Mouse (Mus musculus) stomach, embryonic 14.5 days (tissue): ENCODE data around the gene Sel1l. TPM values are rescaled to one million over a fixed set of nuclear protein-coding genes. Genes with fewer than 3 reads are reported as not detected.

Experiments
- ATAC-seq: fragments of 200-750 bp; cut with Nextera tagmentation; 2 replicates; pipeline ENCODE4 v1.8.0; 2017; ENCODE audit warnings: low read depth, moderate TSS enrichment; ENCODE audit not compliant: insufficient number of reproducible peaks, insufficient read depth, low FRiP score
- H3K27ac ChIP-seq: fragments of 300-500 bp; sonication (generic); 2 replicates; pipeline ENCODE4 v1.5.1; 2014; ENCODE audit warnings: mild to moderate bottlenecking, low read length, moderate library complexity, mixed read lengths
- H3K27me3 ChIP-seq: fragments of 300-500 bp; sonication (generic); 2 replicates; pipeline ENCODE4 v1.6.1; 2014; ENCODE audit warnings: low read length, control low read depth, mixed read lengths; ENCODE audit not compliant: control insufficient read depth, insufficient read depth
- H3K36me3 ChIP-seq: fragments of 300-500 bp; sonication (generic); 2 replicates; pipeline ENCODE4 v1.6.1; 2014; ENCODE audit warnings: mild to moderate bottlenecking, control low read depth, low read length, moderate library complexity, mixed read lengths; ENCODE audit not compliant: control insufficient read depth, insufficient read depth
- H3K4me1 ChIP-seq: fragments of 300-500 bp; sonication (generic); 2 replicates; pipeline ENCODE4 v1.6.1; 2014; ENCODE audit warnings: low read length, control low read depth, mixed read lengths; ENCODE audit not compliant: control insufficient read depth, insufficient read depth
- H3K4me2 ChIP-seq: fragments of 300-500 bp; sonication (generic); replicated peaks from 2 replicates; pipeline ENCODE4 v1.6.1; 2014; ENCODE audit warnings: low read depth, low read length, control low read depth
- H3K4me3 ChIP-seq: fragments of 300-500 bp; sonication (generic); 2 replicates; pipeline ENCODE4 v1.5.1; 2014; ENCODE audit warnings: low read depth, low read length, control low read depth
- H3K9ac ChIP-seq: fragments of 300-500 bp; sonication (generic); replicated peaks from 2 replicates; pipeline ENCODE4 v1.6.1; 2014; ENCODE audit warnings: low read depth, mild to moderate bottlenecking, control low read depth, low read length, moderate library complexity, mixed read lengths
- H3K9me3 ChIP-seq: fragments of 300-500 bp; sonication (generic); 2 replicates; pipeline ENCODE4 v1.6.1; 2016; ENCODE audit warnings: low read depth, low read length, control low read depth; ENCODE audit not compliant: control insufficient read depth
- WGBS: fragments of 180-500 bp; shearing (Covaris S2); extraction: QIAGEN DNeasy Blood & Tissue Kit; methylation state at CpG from one replicate; pipeline ENCODE4 v1.1.7; 2014; 5-methylcytosine and 5-hydroxymethylcytosine counted together
- polyA plus RNA-seq: library from polyadenylated mRNA; unstranded; fragments of >200 nt; fragmentation: Nextera tagmentation; extraction: Ambion mirVana; gene quantifications from 2 replicates; pipeline ENCODE4 v1.2.1, GENCODE M21; 2014

Gene Sel1l
- polyA plus RNA-seq, 1 experiment from 2014 or later = 94.0 TPM

DNA sequence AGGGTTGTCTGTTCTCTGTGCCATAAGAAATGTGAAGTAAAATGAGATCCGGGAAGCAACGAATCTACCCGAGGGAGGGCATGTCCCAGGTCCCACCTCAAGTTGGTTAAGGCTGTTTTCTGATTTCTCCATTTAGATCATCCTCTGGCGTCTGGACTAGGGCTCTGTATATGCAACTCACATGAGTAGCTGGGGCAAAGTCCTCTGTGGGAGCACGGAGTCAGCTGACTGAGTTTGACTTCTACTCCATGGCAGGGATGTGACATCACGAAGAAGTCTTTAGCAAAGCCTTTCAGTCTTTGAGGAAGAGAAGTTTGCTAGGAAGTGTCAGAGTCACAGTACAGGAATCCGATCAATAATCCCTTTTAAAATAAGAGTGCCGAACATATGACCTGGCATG lies 40.0 kb downstream of the Sel1l start:
- WGBS = 94% methylated on average over 8 of the region's 8 CpGs
- Histone ChIP-seq H3K4me2 (no peak overlapping the region), H3K9ac (no peak overlapping the region), H3K27ac (no peak overlapping the region), H3K4me3 (no peak overlapping the region), H3K9me3 (no peaks in the 10 kb centered on the region), H3K27me3 (no peaks in the 10 kb centered on the region), H3K4me1 (no peaks in the 10 kb centered on the region), H3K36me3 (peaks cover 53% of the 10 kb centered on the region)
- ATAC-seq = no peak

DNA sequence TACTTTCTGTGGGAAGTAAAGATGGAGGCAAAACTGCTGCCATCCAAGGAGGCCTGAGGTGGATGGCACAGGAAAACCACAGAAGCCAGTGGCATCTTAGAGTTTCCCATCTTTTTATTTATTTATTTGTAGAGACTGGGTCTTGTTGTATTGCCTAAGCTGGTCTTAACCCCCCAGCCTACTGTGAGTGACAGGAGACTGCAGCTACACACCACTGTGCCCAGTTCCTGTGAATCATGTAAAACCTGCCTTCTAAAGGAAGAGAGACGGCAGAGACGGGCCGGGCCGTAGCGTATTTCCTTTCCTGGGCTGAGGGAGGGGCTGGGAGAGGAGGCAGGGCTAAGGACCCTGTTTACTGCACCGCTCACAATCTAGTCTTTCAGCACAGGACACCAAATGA lies 41.2 kb downstream of the Sel1l start:
- no peak for ATAC-seq
- Histone ChIP-seq H3K27me3 (no peaks in the 10 kb centered on the region), H3K4me2 (no peak overlapping the region), H3K4me1 (no peaks in the 10 kb centered on the region), H3K9me3 (no peaks in the 10 kb centered on the region), H3K27ac (no peak overlapping the region), H3K4me3 (no peak overlapping the region), H3K9ac (no peak overlapping the region), H3K36me3 (peaks cover 42% of the 10 kb centered on the region)
- WGBS = 81% methylated on average over 6 of the region's 6 CpGs

DNA sequence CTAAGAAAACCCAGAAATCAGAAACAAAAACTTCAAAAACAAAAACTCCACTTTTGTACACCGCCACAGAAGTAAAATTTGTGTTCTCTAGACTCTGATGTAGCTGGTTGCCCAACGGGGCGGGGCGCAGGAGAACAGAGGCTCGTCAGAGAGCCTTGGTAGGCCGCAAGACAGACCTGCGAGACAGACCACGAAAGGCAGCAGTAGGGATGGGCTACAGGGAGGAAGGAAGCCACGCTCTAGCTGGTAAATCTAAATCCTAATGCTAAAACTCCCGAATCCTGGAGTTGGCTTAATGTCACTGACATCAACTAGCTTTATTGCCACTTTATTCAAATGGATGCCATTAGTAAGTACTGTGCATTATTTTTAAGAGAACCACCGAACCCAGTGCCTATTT lies 41.9 kb downstream of the Sel1l start:
- Histone ChIP-seq H3K9me3 (no peaks in the 10 kb centered on the region), H3K27me3 (no peaks in the 10 kb centered on the region), H3K4me1 (no peaks in the 10 kb centered on the region), H3K27ac (no peak overlapping the region), H3K4me2 (no peak overlapping the region), H3K9ac (no peak overlapping the region), H3K36me3 (peaks cover 36% of the 10 kb centered on the region), H3K4me3 (no peak overlapping the region)
- no peak for ATAC-seq
- 89% methylated on average over 11 of the region's 11 CpGs for WGBS

DNA sequence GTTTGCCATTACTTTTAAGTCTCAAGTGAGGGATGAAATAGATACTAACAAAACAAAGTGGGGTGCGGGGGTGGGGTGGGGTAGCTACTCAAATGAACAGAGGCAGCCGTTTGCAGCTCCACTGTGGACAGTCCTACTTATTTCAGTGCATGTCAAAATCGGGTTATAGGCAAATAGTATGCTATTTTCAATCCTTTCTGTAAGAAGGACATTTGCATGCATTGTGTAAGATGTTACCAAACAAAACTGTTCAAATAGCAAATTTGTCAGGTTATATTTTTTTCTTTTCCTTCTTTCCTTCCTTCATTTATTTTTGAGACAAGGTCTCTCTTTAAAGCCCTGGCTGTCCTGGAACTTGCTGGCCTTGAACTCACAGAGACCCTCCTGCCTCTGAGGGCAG lies 44.7 kb downstream of the Sel1l start:
- ATAC-seq = no peak
- Histone ChIP-seq H3K4me2 (no peak overlapping the region), H3K9me3 (no peaks in the 10 kb centered on the region), H3K4me1 (no peaks in the 10 kb centered on the region), H3K36me3 (peaks cover 19% of the 10 kb centered on the region), H3K27ac (no peak overlapping the region), H3K9ac (no peak overlapping the region), H3K4me3 (no peak overlapping the region), H3K27me3 (no peaks in the 10 kb centered on the region)
- 72% methylated on average over 3 of the region's 3 CpGs for WGBS

DNA sequence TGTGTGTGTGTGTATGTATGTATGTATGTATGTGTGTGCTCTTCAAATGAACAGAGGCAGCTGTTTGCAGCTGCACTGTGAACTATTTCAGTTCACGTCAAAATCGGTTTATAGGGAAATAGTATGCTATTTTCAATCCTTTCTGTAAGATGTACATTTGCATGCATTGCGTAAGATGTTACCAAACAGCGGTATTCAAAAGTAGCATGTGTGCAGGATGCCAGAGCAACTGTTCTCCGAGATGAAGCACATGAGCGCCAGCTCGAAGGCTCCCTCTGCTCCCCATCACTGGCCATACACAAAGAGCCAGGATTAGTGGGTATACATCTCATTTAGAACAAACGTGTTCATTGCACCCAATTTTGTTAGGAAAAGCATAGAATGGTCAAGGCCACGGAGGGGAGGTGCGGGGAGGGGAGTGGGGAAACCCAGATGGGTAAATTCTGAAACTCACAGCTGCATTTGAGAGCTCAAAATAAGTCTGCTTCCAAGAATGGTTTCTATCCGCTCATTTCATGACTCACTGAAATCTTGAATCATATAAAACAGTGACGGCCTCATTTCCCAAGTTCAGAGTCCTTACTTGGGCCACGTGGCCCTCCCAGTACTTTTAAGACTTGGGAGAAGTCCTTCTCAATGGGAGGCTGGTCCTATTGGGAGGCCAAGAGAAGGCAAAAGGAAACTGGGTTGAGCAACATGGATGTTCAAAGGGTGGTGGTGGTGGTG lies 45.6 kb downstream of the Sel1l start:
- Histone ChIP-seq H3K27ac (no peak overlapping the region), H3K27me3 (no peaks in the 10 kb centered on the region), H3K4me2 (no peak overlapping the region), H3K9ac (no peak overlapping the region), H3K4me3 (no peak overlapping the region), H3K4me1 (no peaks in the 10 kb centered on the region), H3K36me3 (peaks cover 10% of the 10 kb centered on the region), H3K9me3 (no peaks in the 10 kb centered on the region)
- WGBS = 85% methylated on average over 13 of the region's 13 CpGs
- ATAC-seq = no peak

DNA sequence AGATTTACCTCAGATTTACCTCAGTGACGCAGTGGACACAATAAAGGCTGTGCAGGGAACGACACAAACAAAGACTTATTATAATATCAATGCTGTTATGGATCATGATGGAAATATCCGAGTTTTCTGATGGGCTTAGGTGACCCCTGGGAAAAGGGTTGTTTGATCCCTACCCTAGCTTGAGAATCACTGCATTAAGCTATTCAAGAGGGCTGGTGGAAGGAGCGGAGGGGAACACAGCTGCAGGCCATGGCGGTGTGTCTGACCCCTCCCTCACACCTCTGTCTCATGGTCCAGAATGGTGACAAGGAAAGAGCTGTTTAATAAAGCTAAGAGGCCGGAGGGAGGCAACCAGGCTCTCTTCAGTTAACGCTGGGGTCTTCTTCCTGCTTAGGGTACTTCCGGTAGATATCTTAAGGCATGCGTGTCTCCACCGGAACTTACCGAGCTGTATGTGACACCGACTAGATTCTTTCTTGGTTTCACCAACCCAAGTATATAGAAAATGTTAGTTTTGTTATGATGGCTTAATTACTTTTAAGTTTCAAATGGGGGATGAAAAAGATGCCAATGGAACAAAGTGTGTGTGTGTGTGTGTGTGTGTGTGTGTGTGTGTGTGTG lies 46.3 kb downstream of the Sel1l start:
- H3K9ac ChIP-seq = no peak overlapping the region
- H3K4me1 ChIP-seq = no peaks in the 10 kb centered on the region
- H3K27me3 ChIP-seq = no peaks in the 10 kb centered on the region
- no peak overlapping the region for H3K27ac ChIP-seq
- ATAC-seq = no peak
- H3K4me2 ChIP-seq = no peak overlapping the region
- H3K4me3 ChIP-seq = no peak overlapping the region
- no peaks in the 10 kb centered on the region for H3K9me3 ChIP-seq
- H3K36me3 ChIP-seq = peaks cover 4% of the 10 kb centered on the region; the same call in 1 of the 2 replicates
- WGBS = 89% methylated on average over 12 of the region's 12 CpGs

DNA sequence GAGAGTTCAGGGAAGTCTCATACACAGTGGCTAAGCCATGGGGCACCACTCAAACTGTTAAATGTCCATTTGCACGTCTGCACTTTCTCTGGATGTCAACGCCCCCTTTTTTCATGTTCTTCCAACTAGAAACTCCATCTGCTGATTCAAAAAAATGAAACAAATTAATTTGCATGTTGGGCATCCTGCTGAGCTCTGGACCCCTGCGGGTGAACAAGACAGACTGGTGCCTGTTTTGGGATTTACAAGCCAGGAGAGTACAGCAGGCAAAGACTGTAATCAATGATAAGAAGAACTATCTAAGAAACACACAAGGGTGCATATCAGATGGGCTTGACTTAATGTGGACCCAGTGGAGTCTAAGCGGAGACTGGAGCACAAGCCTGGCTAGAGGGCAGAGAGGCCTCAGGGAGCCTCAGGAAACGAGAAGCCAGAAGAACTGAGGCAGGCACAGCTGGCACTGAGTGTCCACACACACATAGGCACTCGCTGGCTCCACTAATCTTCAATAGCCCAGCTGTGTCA lies 48.0 kb downstream of the Sel1l start:
- H3K4me1 ChIP-seq = no peaks in the 10 kb centered on the region
- no peak for ATAC-seq
- no peaks in the 10 kb centered on the region for H3K36me3 ChIP-seq
- H3K9ac ChIP-seq = no peak overlapping the region
- no peak overlapping the region for H3K27ac ChIP-seq
- H3K27me3 ChIP-seq = no peaks in the 10 kb centered on the region
- no peak overlapping the region for H3K4me3 ChIP-seq
- no peak overlapping the region for H3K4me2 ChIP-seq
- no peaks in the 10 kb centered on the region for H3K9me3 ChIP-seq
- 75% methylated on average over 6 of the region's 6 CpGs for WGBS

DNA sequence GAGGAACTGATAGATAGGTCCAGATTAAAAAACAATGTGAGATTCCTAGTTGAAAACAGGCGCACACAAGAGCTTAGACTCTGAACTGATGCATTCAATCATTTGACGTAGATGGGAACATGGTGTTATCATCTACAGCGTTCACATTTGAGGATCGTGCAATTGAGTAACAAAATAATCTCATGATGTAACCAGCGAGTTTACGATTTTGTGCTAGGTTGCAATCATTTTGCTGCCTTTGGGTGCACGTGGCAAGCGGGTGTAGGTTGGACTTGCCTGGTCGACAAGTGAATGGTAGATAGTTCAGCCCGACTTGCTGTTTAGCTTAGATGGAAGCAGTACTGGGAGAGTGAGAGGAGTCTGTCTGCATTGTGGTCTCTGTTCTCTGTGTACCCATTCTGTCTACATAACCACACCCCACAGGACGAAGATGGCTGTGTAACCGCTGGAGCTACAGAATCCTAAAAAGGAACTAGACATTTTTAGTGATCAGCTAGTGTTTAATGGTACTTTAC lies 49.1 kb downstream of the Sel1l start:
- 72% methylated on average over 12 of the region's 12 CpGs for WGBS
- no peaks in the 10 kb centered on the region for H3K9me3 ChIP-seq
- no peak overlapping the region for H3K9ac ChIP-seq
- no peak overlapping the region for H3K27ac ChIP-seq
- no peaks in the 10 kb centered on the region for H3K27me3 ChIP-seq
- no peak overlapping the region for H3K4me3 ChIP-seq
- no peaks in the 10 kb centered on the region for H3K36me3 ChIP-seq
- no peak for ATAC-seq
- no peak overlapping the region for H3K4me2 ChIP-seq
- H3K4me1 ChIP-seq = no peaks in the 10 kb centered on the region
